Mouse (Mus musculus) gastrocnemius, postnatal 10 days (tissue): ENCODE data around the gene Hoxa13. TPM values are rescaled to one million over a fixed set of nuclear protein-coding genes. Genes with fewer than 3 reads are reported as not detected.
A peak's percentile ranks its signal among the peaks of the same experiment; 100 is the strongest.

Experiments used
- DNase-seq: peaks from one replicate; pipeline ENCODE4 v3.0.0; 2021; ENCODE audit warnings: mixed read lengths
- total RNA-seq, 2 experiments: library from RNA; stranded (reverse); gene quantifications; 2 replicates each; pipeline ENCODE4 v1.2.3; 2021

Gene Hoxa13
- total RNA-seq, 2 experiments from 2014 or later, result 1.3 to 1.6 TPM

- peak; percentile 9 for DNase-seq
Measured at GRCm38 (mm10) chr6:52222729-52223128, 38.0 kb downstream of the Hoxa13 start.

GRCm38 (mm10) chr6:52221993-52222685 lies 38.5 kb downstream of the Hoxa13 start:
- peak; percentile 41 for DNase-seq

GRCm38 (mm10) chr6:52221337-52221992 lies 39.2 kb downstream of the Hoxa13 start, which contains the start of gene Hoxa7:
Gene Hoxa7, minus strand, starts transcription at chr6:52221854.
- DNase-seq, result peak; percentile 94

DNA sequence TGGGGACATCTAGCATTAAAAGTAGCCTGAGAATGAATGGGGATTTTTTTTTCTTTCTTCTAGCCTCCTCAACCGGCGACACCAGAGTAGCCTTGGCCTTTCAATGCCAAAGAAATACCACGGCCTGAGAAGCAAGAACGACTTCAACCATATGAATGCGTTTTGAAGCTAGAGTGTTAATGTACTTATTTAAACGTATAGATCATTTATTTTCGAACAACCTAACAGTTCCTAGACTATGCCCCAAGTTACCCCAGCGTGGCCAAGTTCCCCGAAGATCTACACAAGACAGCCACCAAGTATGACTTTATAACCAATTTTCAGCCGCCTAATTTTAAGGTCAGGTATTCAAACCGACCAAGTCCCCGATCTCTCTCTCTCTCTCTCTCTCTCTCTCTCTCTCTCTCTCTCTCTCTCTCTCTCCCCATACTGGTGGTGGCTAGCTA lies 39.8 kb downstream of the Hoxa13 start:
- DNase-seq, result no peak

GRCm38 (mm10) chr6:52220003-52220864 lies 40.4 kb downstream of the Hoxa13 start:
- no peak for DNase-seq

DNA sequence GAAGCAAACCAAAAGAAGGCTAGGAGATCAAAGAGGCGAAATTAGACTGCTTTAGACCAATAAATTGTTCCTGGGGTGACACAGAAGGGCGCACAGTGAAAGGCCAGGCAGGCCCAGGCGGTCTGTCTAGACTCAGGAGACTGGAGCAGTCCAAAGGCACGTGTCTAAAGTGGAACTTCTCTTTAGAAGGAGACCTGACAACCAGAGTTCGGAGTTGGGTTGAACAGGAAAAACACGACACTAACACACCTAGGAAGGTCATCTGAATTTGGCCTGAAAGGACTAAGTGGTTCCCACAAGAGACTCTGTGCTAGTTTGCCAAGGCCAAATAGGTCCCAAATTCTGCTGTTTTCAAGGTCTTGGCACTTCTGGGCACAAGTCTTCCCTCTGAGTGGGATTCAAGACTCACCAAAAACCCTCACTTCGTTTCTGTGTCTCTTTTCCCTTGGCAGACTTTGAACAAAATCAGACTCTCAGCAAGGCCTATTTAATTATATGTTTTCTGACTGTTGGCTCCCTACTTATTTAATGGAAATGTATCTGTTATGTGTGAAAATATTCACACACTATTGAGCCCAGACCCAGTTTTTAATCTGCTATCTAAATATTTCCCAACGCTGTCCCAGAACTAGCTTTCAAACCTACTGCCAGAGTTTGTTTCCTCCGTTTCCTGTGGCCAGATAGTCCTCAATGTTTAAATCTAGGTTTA lies 41.3 kb downstream of the Hoxa13 start:
- no peak for DNase-seq

- DNase-seq, result no peak
Measured at GRCm38 (mm10) chr6:52218643-52219215, 42.0 kb downstream of the Hoxa13 start.

GRCm38 (mm10) chr6:52217895-52218642 lies 42.6 kb downstream of the Hoxa13 start:
- DNase-seq, result no peak

DNA sequence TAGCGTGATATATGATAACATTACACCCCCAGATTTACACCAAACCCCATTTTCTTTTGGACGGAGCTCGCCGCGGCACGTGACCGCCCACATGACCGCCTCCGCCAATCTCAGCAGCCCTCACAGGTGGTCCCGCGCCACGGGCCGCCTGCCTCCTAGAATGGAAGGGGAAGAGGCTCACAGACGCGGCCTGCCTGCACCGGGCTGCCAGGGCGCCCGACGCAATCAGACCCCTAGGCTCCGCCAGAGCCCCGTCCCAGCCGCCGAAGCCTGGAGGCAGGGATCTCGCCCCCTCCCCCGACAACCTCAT lies 43.3 kb downstream of the Hoxa13 start:
- peak; percentile 84 for DNase-seq

DNA sequence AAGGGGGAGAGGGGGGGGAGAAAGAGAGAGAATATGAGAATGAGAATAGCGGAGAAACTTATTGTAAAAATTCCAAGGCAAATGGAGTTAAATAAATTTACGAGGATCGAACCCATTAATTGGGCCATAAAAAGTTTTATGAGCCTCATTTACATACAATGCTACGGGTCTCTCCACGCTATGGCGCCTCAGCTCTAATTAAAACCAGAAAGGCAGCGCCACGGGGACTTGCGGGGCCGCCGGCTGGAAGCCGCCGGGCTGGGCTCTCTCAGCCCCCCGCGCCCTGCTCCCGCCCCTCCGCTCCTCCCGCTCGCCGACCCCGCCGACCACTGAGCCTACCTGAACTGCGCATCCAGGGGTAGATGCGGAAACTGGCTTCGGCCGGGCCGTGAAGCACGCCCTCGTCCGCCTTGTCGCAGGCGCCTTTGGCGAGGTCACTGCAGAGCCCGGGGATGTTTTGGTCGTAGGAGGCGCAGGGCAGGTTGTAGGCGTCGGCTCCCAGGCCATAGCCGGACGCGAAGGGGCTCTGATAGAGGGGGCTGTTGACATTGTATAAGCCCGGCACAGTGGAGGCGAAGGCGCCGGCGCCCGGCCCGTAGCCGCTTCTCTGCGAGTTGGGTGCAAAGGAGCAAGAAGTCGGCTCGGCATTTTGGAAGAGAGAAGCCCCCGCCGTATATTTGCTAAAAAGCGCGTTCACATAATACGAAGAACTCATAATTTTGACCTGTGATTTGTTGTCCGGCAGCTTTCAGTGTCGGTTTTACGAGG lies 43.8 kb downstream of the Hoxa13 start:
- DNase-seq, result peak; percentile 47

- peak; percentile 9 for DNase-seq
Measured at GRCm38 (mm10) chr6:52215771-52216535, 44.7 kb downstream of the Hoxa13 start.

GRCm38 (mm10) chr6:52215070-52215469 lies 45.6 kb downstream of the Hoxa13 start:
- no peak for DNase-seq

DNA sequence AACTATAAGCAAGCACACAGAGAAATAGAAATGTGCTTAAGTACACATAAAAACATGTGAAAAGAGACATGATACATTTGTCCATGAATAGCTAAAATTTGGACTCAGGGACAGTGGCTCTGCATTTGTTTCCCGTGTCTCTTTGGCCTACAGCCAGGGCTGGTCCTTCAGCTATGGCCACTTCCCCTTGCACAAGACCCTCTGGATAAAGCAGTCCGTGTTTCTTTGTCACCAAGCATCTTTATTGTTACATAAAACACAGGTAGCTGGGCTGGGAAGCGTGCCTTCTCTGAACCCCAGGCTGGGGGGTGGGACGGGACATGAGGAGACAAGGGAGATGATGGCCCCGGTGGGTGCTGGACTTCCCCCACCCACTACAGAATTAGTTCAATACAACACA lies 46.4 kb downstream of the Hoxa13 start:
- no peak for DNase-seq

- DNase-seq, result peak; percentile 76
Measured at GRCm38 (mm10) chr6:52213119-52213986, 47.3 kb downstream of the Hoxa13 start, which contains the start of the genes Hoxa3 and Gm28308. Gene Hoxa3, minus strand, starts transcription at chr6:52213336. Gene Gm28308, minus strand, starts transcription at chr6:52213339.

DNA sequence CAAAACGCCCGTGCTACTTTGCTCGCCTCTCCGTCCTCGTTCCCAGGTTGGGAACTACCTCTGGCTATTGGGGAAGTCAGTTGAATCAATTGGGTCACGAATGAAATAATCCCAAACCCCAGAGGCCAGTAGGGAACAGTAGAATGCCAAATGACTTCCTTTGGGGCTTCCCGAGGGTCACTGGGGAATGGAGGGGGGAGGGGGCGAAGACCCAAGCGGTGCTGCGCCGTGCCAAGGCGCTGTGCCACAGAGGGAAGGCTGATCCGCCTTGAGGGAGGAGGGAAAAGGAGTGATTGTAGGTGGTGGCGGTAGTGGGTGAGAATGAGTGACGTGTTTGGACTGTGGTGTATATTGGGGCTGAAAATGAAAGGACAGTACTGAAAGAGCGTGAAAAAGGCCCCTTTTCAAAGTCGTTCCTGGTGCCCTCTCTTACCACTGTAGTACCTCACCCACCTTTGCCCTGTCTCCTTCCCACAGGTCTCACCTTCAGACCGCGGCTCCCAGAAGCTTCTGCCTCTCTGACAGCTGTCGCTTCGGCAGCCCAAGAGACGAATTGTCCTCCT lies 48.0 kb downstream of the Hoxa13 start:
- DNase-seq, result no peak

- DNase-seq, result no peak
Measured at GRCm38 (mm10) chr6:52211961-52212360, 48.7 kb downstream of the Hoxa13 start.

GRCm38 (mm10) chr6:52211170-52211935 lies 49.3 kb downstream of the Hoxa13 start:
- peak; percentile 88 for DNase-seq
